Mouse (Mus musculus) ovary, adult 18-20 months (tissue): ENCODE measurements around the gene Fgfr2.

ENCODE experiments used
- DNase-seq: peaks from one replicate; pipeline ENCODE4 v3.0.0; 2022; ENCODE audit warnings: low spot score, mixed read lengths

The Fgfr2 gene

GRCm38 (mm10) chr7:132800868-132801267, 322.3 kb downstream of the Fgfr2 start:
- DNase-seq, result no peak

- DNase-seq, result no peak
These were observed 323.8 kb downstream of the Fgfr2 start for GRCm38 (mm10) chr7:132799119-132800016.

GRCm38 (mm10) chr7:132795141-132795540, 328.0 kb downstream of the Fgfr2 start:
- no peak for DNase-seq

GRCm38 (mm10) chr7:132793467-132793866, 329.7 kb downstream of the Fgfr2 start:
- DNase-seq, result no peak

- no peak for DNase-seq
These were observed 332.5 kb downstream of the Fgfr2 start for GRCm38 (mm10) chr7:132790447-132791219.

- DNase-seq, result no peak
These were observed 334.3 kb downstream of the Fgfr2 start for GRCm38 (mm10) chr7:132788826-132789225.

- DNase-seq, result no peak
These were observed 335.5 kb downstream of the Fgfr2 start for GRCm38 (mm10) chr7:132787496-132788190.

- no peak for DNase-seq
These were observed 336.1 kb downstream of the Fgfr2 start for GRCm38 (mm10) chr7:132787022-132787421.

GRCm38 (mm10) chr7:132786522-132786921, 336.6 kb downstream of the Fgfr2 start:
- no peak for DNase-seq

GRCm38 (mm10) chr7:132786011-132786410, 337.1 kb downstream of the Fgfr2 start:
- DNase-seq, result no peak

- DNase-seq, result no peak
These were observed 339.0 kb downstream of the Fgfr2 start for GRCm38 (mm10) chr7:132784101-132784500.

GRCm38 (mm10) chr7:132781850-132782249, 341.3 kb downstream of the Fgfr2 start:
- no peak for DNase-seq

GRCm38 (mm10) chr7:132781130-132781814, 341.9 kb downstream of the Fgfr2 start:
- DNase-seq, result no peak

GRCm38 (mm10) chr7:132780611-132781010, 342.5 kb downstream of the Fgfr2 start:
- DNase-seq, result peak; percentile 37

- no peak for DNase-seq
These were observed 344.5 kb downstream of the Fgfr2 start for GRCm38 (mm10) chr7:132778630-132779029.

- DNase-seq, result no peak
These were observed 345.3 kb downstream of the Fgfr2 start for GRCm38 (mm10) chr7:132777728-132778453.

- DNase-seq, result no peak
These were observed 346.0 kb downstream of the Fgfr2 start for GRCm38 (mm10) chr7:132777117-132777516.

GRCm38 (mm10) chr7:132776338-132777111, 346.6 kb downstream of the Fgfr2 start:
- DNase-seq, result peak; percentile 81

- no peak for DNase-seq
These were observed 347.2 kb downstream of the Fgfr2 start for GRCm38 (mm10) chr7:132775922-132776321.

- DNase-seq, result peak; percentile 81
These were observed 347.8 kb downstream of the Fgfr2 start for GRCm38 (mm10) chr7:132775333-132775732.
